Mouse (Mus musculus): ENCODE measurements at regions not wholly inside any gene's neighbourhood (a gene's known extent, or its start where the extent isn't known, plus 50 kb on each side); places are given as distances from the start of the nearest gene placed in this dataset.
A peak's percentile ranks its signal among the peaks of the same experiment; 100 is the strongest.

DNA sequence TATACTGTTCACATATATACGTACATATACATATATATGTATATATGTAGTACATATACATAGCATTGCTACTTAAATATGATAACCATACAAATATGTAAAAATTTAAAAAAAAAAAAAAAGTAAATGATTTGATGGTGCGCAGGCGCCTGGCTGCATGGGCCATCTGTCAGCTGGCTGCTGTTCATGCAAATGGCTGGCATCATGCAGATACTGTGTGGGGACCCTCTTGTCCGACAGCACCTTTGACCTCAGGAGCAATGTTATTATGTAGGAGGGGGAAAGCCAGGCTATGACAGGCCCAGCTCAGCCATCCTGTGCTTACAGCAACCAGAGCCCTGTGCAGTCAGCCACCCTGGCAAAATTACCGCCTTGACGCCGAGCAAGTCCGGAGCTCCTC lies 65.1 kb upstream of the Tnrc6c start:
- DNase-seq (ENCODE audit: low spot score in 2 of 2) = no peak

DNA sequence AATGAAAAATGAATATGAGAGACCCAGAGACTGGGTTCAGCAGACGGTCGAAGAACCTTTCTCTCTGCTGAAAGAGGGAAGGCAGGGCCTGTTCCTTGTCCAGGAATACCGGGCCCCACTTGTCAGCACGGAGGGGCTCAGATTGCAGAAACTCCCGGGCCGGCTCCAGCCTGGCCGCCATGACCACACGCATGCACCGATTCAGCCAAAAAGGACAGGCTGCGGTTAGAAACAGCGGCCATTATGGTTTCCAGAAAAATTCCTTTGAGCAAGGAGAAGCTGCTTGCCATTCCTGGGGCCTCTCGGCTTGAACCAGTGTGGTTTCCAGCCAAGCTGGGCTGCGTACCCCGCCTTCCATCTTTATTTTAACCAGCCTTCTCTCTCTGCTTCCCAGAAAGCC lies 64.7 kb upstream of the Tnrc6c start:
- no peak for DNase-seq (ENCODE audit: low spot score in 2 of 2)

DNA sequence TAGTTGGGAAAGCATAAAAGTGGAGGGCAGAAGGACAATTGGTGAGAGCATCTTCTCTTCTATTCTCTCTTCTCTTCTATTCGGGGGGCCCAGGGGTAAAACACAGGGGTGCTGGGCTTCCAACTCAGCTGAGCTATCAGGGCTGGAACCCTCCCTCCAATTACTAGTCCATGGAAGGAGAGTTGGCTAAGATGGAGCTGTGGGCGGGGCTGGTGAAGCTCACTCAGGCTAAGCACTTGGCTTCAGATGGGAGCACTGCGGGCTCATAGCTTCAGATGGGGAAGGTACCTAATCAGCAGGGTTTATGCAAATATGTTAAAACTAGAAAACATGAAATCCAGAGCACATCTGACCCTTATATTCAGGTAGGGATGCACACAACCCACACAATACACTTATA lies 61.5 kb upstream of the Tnrc6c start:
- no peak for DNase-seq (ENCODE audit: low spot score in 2 of 2)

DNA sequence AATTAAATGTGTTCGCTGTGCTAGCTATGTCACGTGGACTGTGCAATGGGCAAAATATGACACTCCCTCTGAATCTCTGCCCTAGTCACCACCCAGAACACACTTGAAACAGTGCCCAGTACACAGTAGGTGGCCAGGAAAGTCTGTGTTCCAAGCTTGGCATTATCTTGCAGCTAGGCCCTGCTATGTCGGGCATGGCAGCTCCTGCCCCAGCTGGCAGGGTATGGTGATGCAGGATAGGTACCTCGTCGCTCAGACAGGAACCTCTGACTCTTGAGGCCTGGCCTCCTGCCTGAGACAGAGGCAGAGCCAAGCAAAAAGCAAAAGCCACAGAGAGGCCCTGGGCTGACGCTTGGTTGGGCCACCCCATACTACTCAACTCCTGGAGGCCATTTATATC lies 57.9 kb upstream of the Tnrc6c start:
- no peak for DNase-seq (ENCODE audit: low spot score in 2 of 2)

DNA sequence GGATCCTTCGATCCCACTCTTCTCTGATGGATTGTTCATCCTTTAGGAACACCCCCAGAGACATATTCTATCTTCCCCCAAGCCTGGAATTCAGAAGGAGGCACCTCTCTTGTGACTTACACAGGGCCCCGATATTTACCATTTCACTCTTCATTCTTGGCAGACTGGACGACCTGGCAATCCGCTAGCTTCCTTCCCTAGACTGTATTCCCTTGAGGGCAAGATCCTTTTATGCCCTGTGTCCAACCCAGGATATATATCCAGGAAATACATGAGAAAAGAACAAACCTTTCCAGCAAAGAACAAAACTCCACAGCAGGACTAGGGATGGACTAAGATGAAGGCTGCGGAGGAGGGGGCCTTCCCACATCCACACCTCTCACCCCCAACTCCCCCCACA lies 56.3 kb upstream of the Tnrc6c start:
- no peak for DNase-seq (ENCODE audit: low spot score in 2 of 2)

DNA sequence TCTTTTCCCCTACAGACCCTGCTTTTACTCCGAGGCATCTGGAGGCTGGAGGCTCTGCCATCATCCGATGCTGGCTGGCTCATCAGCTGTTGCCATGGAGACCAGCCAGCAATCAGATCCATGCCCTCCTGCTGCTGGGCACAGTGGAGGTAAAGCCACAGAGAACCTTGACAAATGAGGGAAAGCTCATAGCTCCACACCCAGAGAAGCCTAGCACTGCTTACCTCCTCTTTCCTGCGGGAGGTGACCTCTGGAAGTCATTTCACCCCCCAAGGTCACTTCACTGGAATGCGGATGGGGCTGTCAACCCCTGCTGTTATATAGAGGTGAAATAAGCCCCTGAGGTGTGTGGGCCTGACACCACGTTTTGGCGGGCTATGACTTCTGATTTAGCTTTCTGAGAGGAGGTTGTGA lies 55.9 kb upstream of the Tnrc6c start:
- peak in 1 of 2 experiments; percentile 36 for DNase-seq (ENCODE audit: low spot score in 2 of 2)

DNA sequence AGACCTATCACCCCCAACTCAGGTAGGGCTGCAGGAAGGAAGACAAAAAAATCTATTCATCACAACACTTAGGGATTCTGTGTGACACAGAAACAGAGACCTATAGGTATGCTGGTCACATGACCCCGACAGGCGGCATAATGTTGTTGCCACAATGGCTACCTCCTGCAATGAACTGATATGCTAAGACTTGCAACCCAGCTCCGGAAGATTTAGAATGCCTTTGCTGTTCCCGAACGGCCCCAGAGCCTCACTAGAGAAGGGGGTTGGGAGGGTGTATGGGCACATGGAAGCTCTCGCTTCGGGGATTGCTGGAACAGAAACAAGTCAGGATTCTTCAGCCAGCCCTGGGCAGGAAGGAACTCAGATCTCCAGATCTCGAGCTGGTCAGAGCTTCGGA lies 55.5 kb upstream of the Tnrc6c start:
- peak in 1 of 2 experiments; percentile 40 for DNase-seq (ENCODE audit: low spot score in 2 of 2)

DNA sequence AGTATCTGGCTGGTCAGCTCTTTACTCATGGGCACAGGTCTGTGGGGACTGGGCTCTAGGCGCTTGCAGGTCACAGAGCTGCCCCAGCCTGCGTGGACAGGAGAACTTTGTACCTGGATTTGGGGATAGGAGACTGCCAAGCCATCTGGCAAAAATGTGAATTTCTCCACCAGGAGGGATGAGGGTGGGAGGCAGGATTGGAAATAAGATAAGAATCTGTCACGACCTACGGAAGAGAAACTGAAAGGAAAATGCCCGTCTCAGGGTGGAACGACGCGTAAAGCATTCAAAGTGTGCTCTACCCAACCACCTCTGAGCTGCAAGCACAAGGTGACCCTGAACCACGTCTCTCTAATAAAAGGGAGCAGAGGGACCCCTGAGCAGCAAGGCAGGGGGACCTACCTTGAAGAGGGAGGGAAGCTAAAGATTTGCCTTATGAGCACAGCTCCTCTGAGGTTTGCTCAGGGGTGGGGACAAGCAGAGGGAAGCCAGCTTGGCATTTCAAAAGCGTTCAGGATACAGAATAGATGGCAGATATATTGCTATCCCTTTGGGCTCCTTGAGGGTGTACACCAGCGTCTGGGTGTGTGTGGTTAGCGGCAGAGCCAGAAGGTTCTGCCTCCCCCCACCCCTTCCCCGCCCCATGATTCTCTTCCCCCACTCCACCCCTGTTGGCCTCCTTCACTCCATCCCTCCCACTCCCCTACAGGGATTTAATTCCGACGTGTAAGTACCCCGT lies 54.9 kb upstream of the Tnrc6c start:
- no peak for DNase-seq (ENCODE audit: low spot score in 2 of 2)

DNA sequence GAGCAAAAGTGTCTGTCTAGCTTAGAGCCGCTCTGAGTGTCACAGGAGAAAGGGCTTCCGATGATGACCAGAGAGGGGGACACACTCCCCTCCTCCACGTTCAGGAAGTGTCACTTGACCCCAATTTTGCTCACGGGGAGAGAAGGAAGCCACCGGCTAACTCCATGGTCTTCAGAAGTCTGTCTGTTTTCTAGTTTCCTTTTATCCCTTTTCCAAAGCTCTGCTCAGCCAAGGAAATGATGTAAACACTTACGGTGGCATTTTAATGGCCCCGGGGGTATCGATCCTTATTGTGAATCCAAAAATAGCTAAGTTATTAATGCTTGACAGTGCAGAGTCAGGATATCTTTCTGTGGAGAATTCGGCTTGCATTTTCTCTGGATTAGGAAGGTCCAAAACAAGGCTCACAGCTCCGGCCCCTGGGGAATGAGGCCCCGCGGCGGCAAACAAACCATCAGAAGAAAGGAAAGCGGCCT lies 54.3 kb upstream of the Tnrc6c start:
- no peak for DNase-seq (ENCODE audit: low spot score in 2 of 2)

DNA sequence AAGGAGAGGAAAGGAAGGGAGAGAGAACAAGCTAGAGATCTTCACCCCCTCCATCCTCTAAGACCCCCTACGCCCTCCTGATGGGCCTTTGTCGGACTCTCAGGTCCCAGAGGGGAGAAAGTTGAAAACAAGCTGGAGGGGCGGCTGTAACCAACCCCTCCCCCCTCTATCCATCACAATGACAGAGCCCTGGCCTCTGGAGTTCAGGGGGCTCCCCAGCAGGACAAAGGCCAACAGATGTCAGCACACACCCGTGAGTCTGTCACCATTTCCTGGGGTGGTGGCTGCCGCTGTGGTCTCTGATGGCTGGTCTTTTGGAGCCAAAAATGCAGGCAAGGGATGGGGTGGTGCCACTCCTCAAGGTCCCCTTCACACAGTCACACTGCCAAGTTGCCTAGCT lies 52.9 kb upstream of the Tnrc6c start:
- no peak for DNase-seq (ENCODE audit: low spot score in 2 of 2)

DNA sequence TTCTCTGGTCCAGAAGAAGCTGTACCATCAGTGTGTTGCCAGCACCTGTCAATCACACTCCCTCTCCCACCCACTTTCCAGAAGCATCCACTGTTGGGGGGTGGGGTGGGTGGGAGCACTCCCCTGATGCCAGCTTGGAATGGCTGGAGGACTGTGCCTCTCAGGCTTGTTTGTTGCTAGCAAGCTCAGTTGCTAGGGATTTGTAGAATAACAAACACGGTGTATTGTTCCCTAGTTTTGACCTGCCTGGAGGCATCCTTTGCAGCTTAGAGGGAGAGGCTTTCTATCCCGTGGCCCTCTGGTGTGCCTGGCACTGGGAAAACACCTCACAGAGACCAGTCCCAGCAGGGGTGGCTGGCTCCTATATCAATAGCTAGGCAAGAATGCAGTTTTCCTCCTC lies 50.1 kb upstream of the Tnrc6c start:
- no peak for DNase-seq (ENCODE audit: low spot score in 2 of 2)
